Mouse (Mus musculus) stomach, postnatal 0 days (tissue): ENCODE measurements around the gene Asb14. TPM values are rescaled to one million over a fixed set of nuclear protein-coding genes. Genes with fewer than 3 reads are reported as not detected.
"Not testable (repeated sequence)": the region's sequence is repeated elsewhere in the genome, so short reads cannot be mapped to it uniquely, and the experiment has no call there.

Experiments
- ATAC-seq: fragments of 200-750 bp; cut with Nextera tagmentation; 2 replicates; pipeline ENCODE4 v1.8.0; 2017; ENCODE audit not compliant: low FRiP score, low TSS enrichment
- DNase-seq: peaks from one replicate; pipeline ENCODE4 v3.0.0-alpha.2; 2016; ENCODE audit warnings: low spot score
- H3K27ac ChIP-seq: fragments of 300-500 bp; sonication (generic); replicated peaks from 2 replicates; pipeline ENCODE4 v1.5.1; 2014; ENCODE audit warnings: mild to moderate bottlenecking, control low read depth
- H3K27me3 ChIP-seq: fragments of 300-500 bp; sonication (generic); 2 replicates; pipeline ENCODE4 v1.6.1; 2014; ENCODE audit warnings: low read length; ENCODE audit not compliant: control insufficient read depth, insufficient read depth
- H3K36me3 ChIP-seq: fragments of 300-500 bp; sonication (generic); 2 replicates; pipeline ENCODE4 v1.6.1; 2014; ENCODE audit warnings: low read length, mixed read lengths; ENCODE audit not compliant: control insufficient read depth, insufficient read depth
- H3K4me1 ChIP-seq: fragments of 300-500 bp; sonication (generic); replicated peaks from 2 replicates; pipeline ENCODE4 v1.6.1; 2014; ENCODE audit warnings: antibody characterized with exemption; ENCODE audit not compliant: control insufficient read depth, insufficient read depth
- H3K4me2 ChIP-seq: fragments of 300-500 bp; sonication (generic); replicated peaks from 2 replicates; pipeline ENCODE4 v1.6.1; 2014; ENCODE audit warnings: low read depth, mild to moderate bottlenecking, control low read depth, moderate library complexity
- H3K4me3 ChIP-seq: fragments of 300-500 bp; sonication (generic); 2 replicates; pipeline ENCODE4 v1.5.1; 2014; ENCODE audit warnings: low read depth, low read length, control low read depth
- H3K9ac ChIP-seq: fragments of 300-500 bp; sonication (generic); 2 replicates; pipeline ENCODE4 v1.6.1; 2014; ENCODE audit warnings: mild to moderate bottlenecking, low read length, control low read depth, mixed read lengths
- H3K9me3 ChIP-seq: fragments of 300-500 bp; sonication (generic); 2 replicates; pipeline ENCODE4 v1.6.1; 2016; ENCODE audit warnings: low read length; ENCODE audit not compliant: control insufficient read depth
- CTCF ChIP-seq: IDR thresholded peaks from 2 replicates; pipeline ENCODE4 v1.5.1; 2016; ENCODE audit warnings: antibody characterized with exemption, low read depth, mild to moderate bottlenecking, moderate library complexity
- EP300 ChIP-seq: optimal IDR thresholded peaks from 2 replicates; pipeline ENCODE3; 2016; ENCODE audit warnings: antibody characterized with exemption
- WGBS: fragments of 180-500 bp; shearing (Covaris S2); extraction: QIAGEN DNeasy Blood & Tissue Kit; methylation state at CpG from one replicate; pipeline ENCODE4 v1.1.7; 2014; 5-methylcytosine and 5-hydroxymethylcytosine counted together
- polyA plus RNA-seq: library from polyadenylated mRNA; unstranded; fragments of >200 nt; fragmentation: Nextera tagmentation; extraction: Ambion mirVana; gene quantifications from 2 replicates; pipeline ENCODE4 v1.2.1, GENCODE M21; 2015

Gene Asb14
- polyA plus RNA-seq, 1 experiment from 2014 or later = 0.12 TPM

- ATAC-seq (no peak), DNase-seq (no peak)
- TF ChIP-seq CTCF = no peak
- no peak for TF ChIP-seq EP300
- Histone ChIP-seq H3K27ac (no peak overlapping the region), H3K9me3 (no peaks in the 10 kb centered on the region), H3K4me2 (no peak overlapping the region), H3K4me3 (no peak overlapping the region), H3K9ac (no peak overlapping the region), H3K36me3 (0 out of 2 replicates have a peak, but pooled peaks cover 3% of the 10 kb centered on the region), H3K27me3 (no peaks in the 10 kb centered on the region), H3K4me1 (no peaks in the 10 kb centered on the region)
- WGBS = 75% methylated on average over 9 of the region's 9 CpGs
These were observed 19.4 kb downstream of the Asb14 start for GRCm38 (mm10) chr14:26913681-26914268.

- Histone ChIP-seq H3K9me3 (no peaks in the 10 kb centered on the region), H3K9ac (no peak overlapping the region), H3K4me3 (no peak overlapping the region), H3K27ac (no peak overlapping the region), H3K27me3 (no peaks in the 10 kb centered on the region), H3K4me1 (no peaks in the 10 kb centered on the region), H3K4me2 (no peak overlapping the region), H3K36me3 (0 out of 2 replicates have a peak, but pooled peaks cover 8% of the 10 kb centered on the region)
- DNase-seq (no peak), ATAC-seq (no peak)
- no peak for TF ChIP-seq EP300
- no peak for TF ChIP-seq CTCF
- WGBS = 90% methylated on average over 3 of the region's 3 CpGs
These were observed 25.0 kb downstream of the Asb14 start for GRCm38 (mm10) chr14:26919310-26919709.

- Histone ChIP-seq H3K4me2 (no peak overlapping the region), H3K27ac (no peak overlapping the region), H3K9ac (no peak overlapping the region), H3K27me3 (no peaks in the 10 kb centered on the region), H3K36me3 (peaks cover 8% of the 10 kb centered on the region; the same call in 1 of the 2 replicates), H3K4me3 (no peak overlapping the region), H3K4me1 (no peaks in the 10 kb centered on the region), H3K9me3 (no peaks in the 10 kb centered on the region)
- DNase-seq = no peak
- 87% methylated on average over 5 of the region's 5 CpGs for WGBS
- no peak for ATAC-seq
- no peak for TF ChIP-seq CTCF
- no peak for TF ChIP-seq EP300
These were observed 29.5 kb downstream of the Asb14 start for GRCm38 (mm10) chr14:26923702-26924421.

- TF ChIP-seq EP300 = no peak
- TF ChIP-seq CTCF = no peak
- Histone ChIP-seq H3K27me3 (no peaks in the 10 kb centered on the region), H3K4me1 (no peaks in the 10 kb centered on the region), H3K27ac (no peak overlapping the region), H3K9ac (no peak overlapping the region), H3K36me3 (peaks cover 16% of the 10 kb centered on the region), H3K4me3 (no peak overlapping the region), H3K4me2 (no peak overlapping the region), H3K9me3 (no peaks in the 10 kb centered on the region)
- no peak for ATAC-seq
- 93% methylated on average over 3 of the region's 3 CpGs for WGBS
- no peak for DNase-seq
These were observed 40.5 kb downstream of the Asb14 start for GRCm38 (mm10) chr14:26934891-26935290.

GRCm38 (mm10) chr14:26935558-26935957, 41.2 kb downstream of the Asb14 start:
- Histone ChIP-seq H3K27ac (no peak overlapping the region), H3K4me3 (no peak overlapping the region), H3K9ac (no peak overlapping the region), H3K4me2 (no peak overlapping the region), H3K4me1 (no peaks in the 10 kb centered on the region), H3K27me3 (no peaks in the 10 kb centered on the region), H3K36me3 (peaks cover 16% of the 10 kb centered on the region; the same call in 1 of the 2 replicates), H3K9me3 (no peaks in the 10 kb centered on the region)
- ATAC-seq (no peak), DNase-seq (no peak)
- 77% methylated on average over 4 of the region's 4 CpGs for WGBS
- TF ChIP-seq CTCF (no peak), EP300 (no peak)

GRCm38 (mm10) chr14:26956139-26956538, 61.8 kb downstream of the Asb14 start:
- not testable (repeated sequence) for H3K27me3 ChIP-seq, H3K4me1 ChIP-seq, ATAC-seq, H3K9me3 ChIP-seq, H3K27ac ChIP-seq, H3K4me2 ChIP-seq, H3K9ac ChIP-seq, H3K36me3 ChIP-seq, DNase-seq, H3K4me3 ChIP-seq
- WGBS = 95% methylated on average over 2 of the region's 2 CpGs
